Mouse (Mus musculus) kidney, adult 2 months (tissue): ENCODE data around the gene Bsdc1. TPM values are rescaled to one million over a fixed set of nuclear protein-coding genes. Genes with fewer than 3 reads are reported as not detected.
A peak's percentile ranks its signal among the peaks of the same experiment; 100 is the strongest.
"Not testable (repeated sequence)": the region's sequence is repeated elsewhere in the genome, so short reads cannot be mapped to it uniquely, and the experiment has no call there.

Source experiments
- DNase-seq: peaks from one replicate; pipeline ENCODE4 v3.0.0; 2021
- H3K27ac ChIP-seq: fragments of 200-500 bp; 2 replicates; pipeline ENCODE4 v1.5.1; 2012; ENCODE audit warnings: low read depth, low read length, control low read depth, inconsistent platforms; ENCODE audit not compliant: insufficient read depth
- H3K27me3 ChIP-seq: fragments of 200-500 bp; replicated peaks from 2 replicates; pipeline ENCODE4 v1.6.1; 2012; ENCODE audit warnings: mild to moderate bottlenecking, moderate library complexity, low read length, inconsistent platforms; ENCODE audit not compliant: control insufficient read depth, insufficient read depth
- H3K36me3 ChIP-seq: fragments of 200-500 bp; 2 replicates; pipeline ENCODE4 v1.6.1; 2012; ENCODE audit warnings: mild to moderate bottlenecking, moderate library complexity, low read length, inconsistent platforms; ENCODE audit not compliant: control insufficient read depth, insufficient read depth
- H3K4me1 ChIP-seq: fragments of 200-500 bp; 2 replicates; pipeline ENCODE4 v1.6.1; 2011; ENCODE audit warnings: low read length; ENCODE audit not compliant: control insufficient read depth, insufficient read depth
- H3K4me3 ChIP-seq: fragments of 200-500 bp; 2 replicates; pipeline ENCODE4 v1.5.1; 2011; ENCODE audit warnings: mild to moderate bottlenecking, low read depth, low read length, control low read depth; ENCODE audit not compliant: insufficient read depth
- CTCF ChIP-seq: fragments of 200-500 bp; conservative IDR thresholded peaks from 2 replicates; pipeline ENCODE4 v1.5.1; 2011; ENCODE audit warnings: low read depth, mild to moderate bottlenecking, control low read depth, low read length, moderate library complexity, mixed read lengths; ENCODE audit not compliant: insufficient read depth, insufficient read length
- POLR2A ChIP-seq: fragments of 200-500 bp; IDR thresholded peaks from one replicate; pipeline ENCODE4 v1.6.1; 2011; ENCODE audit warnings: low read depth, low read length, control low read depth
- WGBS: fragments of 180-500 bp; shearing (Covaris S2); methylation state at CpG from one replicate; pipeline ENCODE4 v1.1.7; 2018; 5-methylcytosine and 5-hydroxymethylcytosine counted together
- polyA plus RNA-seq: library from polyadenylated mRNA; depleted of rRNA; stranded (reverse); fragments of >200 nt; gene quantifications from 2 replicates; pipeline ENCODE4 v1.2.3, GENCODE M21; 2012

Gene Bsdc1
- polyA plus RNA-seq, 1 experiment = 28.7 TPM

- H3K4me3 ChIP-seq = no peak overlapping the region
- H3K27ac ChIP-seq = no peak overlapping the region
- no peaks in the 10 kb centered on the region for H3K4me1 ChIP-seq
- no peak for DNase-seq
- TF ChIP-seq CTCF (no peak), POLR2A (no peak)
- H3K36me3 ChIP-seq = no peaks in the 10 kb centered on the region
- H3K27me3 ChIP-seq = no peaks in the 10 kb centered on the region
- WGBS = 88% methylated on average over 11 of the region's 11 CpGs
These were observed 13.4 kb upstream of the Bsdc1 start for GRCm38 (mm10) chr4:129447778-129448563.

- WGBS = 91% methylated on average over 6 of the region's 6 CpGs
- Histone ChIP-seq H3K27ac (no peak overlapping the region), H3K4me1 (no peaks in the 10 kb centered on the region), H3K27me3 (no peaks in the 10 kb centered on the region), H3K4me3 (no peak overlapping the region), H3K36me3 (no peaks in the 10 kb centered on the region)
- DNase-seq = no peak
- TF ChIP-seq CTCF (no peak), POLR2A (no peak)
These were observed 12.7 kb upstream of the Bsdc1 start for GRCm38 (mm10) chr4:129448713-129449112.

- no peak overlapping the region for H3K27ac ChIP-seq
- 55% methylated on average over 2 of the region's 2 CpGs for WGBS
- no peak for TF ChIP-seq CTCF
These were observed 10.5 kb upstream of the Bsdc1 start for GRCm38 (mm10) chr4:129450851-129451250.

GRCm38 (mm10) chr4:129451471-129452169 is 9.8 kb upstream of the Bsdc1 start:
- 76% methylated on average over 15 of the region's 15 CpGs for WGBS

More at GRCm38 (mm10) chr4:129450851-129451250, 10.5 kb upstream of the Bsdc1 start:
- no peaks in the 10 kb centered on the region for H3K36me3 ChIP-seq
- H3K4me1 ChIP-seq = no peaks in the 10 kb centered on the region; the same call in 1 of the 2 replicates
- H3K27me3 ChIP-seq = no peaks in the 10 kb centered on the region
- DNase-seq = no peak
- H3K4me3 ChIP-seq = no peak overlapping the region

GRCm38 (mm10) chr4:129455265-129455664 is 6.1 kb upstream of the Bsdc1 start:
- Histone ChIP-seq H3K4me1 (no peaks in the 10 kb centered on the region; the same call in 1 of the 2 replicates), H3K4me3 (no peak overlapping the region), H3K27ac (0 out of 2 replicates have a peak overlapping the region, but pooled peaks have one; percentile 2), H3K36me3 (no peaks in the 10 kb centered on the region), H3K27me3 (no peaks in the 10 kb centered on the region)
- peak; percentile 88 for DNase-seq
- peak; percentile 84 for TF ChIP-seq CTCF
- TF ChIP-seq POLR2A = no peak
- WGBS = 0% methylated on average over 5 of the region's 5 CpGs

More at GRCm38 (mm10) chr4:129451471-129452169, 9.8 kb upstream of the Bsdc1 start:
- H3K27ac ChIP-seq = no peak overlapping the region
- H3K36me3 ChIP-seq = no peaks in the 10 kb centered on the region
- no peak for TF ChIP-seq CTCF
- no peak for TF ChIP-seq POLR2A
- H3K27me3 ChIP-seq = no peaks in the 10 kb centered on the region
- no peak overlapping the region for H3K4me3 ChIP-seq
- DNase-seq = no peak
- no peaks in the 10 kb centered on the region; the same call in 1 of the 2 replicates for H3K4me1 ChIP-seq

GRCm38 (mm10) chr4:129456126-129456525 is 5.3 kb upstream of the Bsdc1 start:
- no peaks in the 10 kb centered on the region; the same call in 1 of the 2 replicates for H3K4me1 ChIP-seq
- H3K27ac ChIP-seq = 0 out of 2 replicates have a peak overlapping the region, but pooled peaks have one; percentile 1
- H3K27me3 ChIP-seq = no peaks in the 10 kb centered on the region
- no peak for TF ChIP-seq POLR2A
- no peak for TF ChIP-seq CTCF
- H3K4me3 ChIP-seq = no peak overlapping the region
- DNase-seq = peak; percentile 70
- H3K36me3 ChIP-seq = no peaks in the 10 kb centered on the region
- 39% methylated on average over 5 of the region's 5 CpGs for WGBS

- peak; percentile 54 for DNase-seq
- H3K27ac ChIP-seq = peak overlapping the region; percentile 19
- WGBS = 51% methylated on average over 2 of the region's 2 CpGs
- H3K4me3 ChIP-seq, H3K36me3 ChIP-seq, H3K4me1 ChIP-seq, H3K27me3 ChIP-seq: not testable (repeated sequence)
These were observed 4.1 kb upstream of the Bsdc1 start for GRCm38 (mm10) chr4:129457311-129457710.
